Mouse (Mus musculus): ENCODE data around the gene Aifm2. TPM values are rescaled to one million over a fixed set of nuclear protein-coding genes. Genes with fewer than 3 reads are reported as not detected.

The Aifm2 gene
- total RNA-seq, 1 experiment from 2014 or later: 356 TPM

- DNase-seq: no peak
Observed at GRCm38 (mm10) chr10:61715996-61716864, 1.2 kb downstream of the Aifm2 start.

GRCm38 (mm10) chr10:61717406-61718296 is 2.6 kb downstream of the Aifm2 start:
- no peak for DNase-seq

GRCm38 (mm10) chr10:61720331-61720730 is 5.3 kb downstream of the Aifm2 start:
- peak; percentile 55 for DNase-seq

GRCm38 (mm10) chr10:61722215-61722614 is 7.2 kb downstream of the Aifm2 start:
- DNase-seq: peak; percentile 6

GRCm38 (mm10) chr10:61723271-61723670 is 8.2 kb downstream of the Aifm2 start:
- DNase-seq: peak; percentile 5

- no peak for DNase-seq
Observed at GRCm38 (mm10) chr10:61729181-61729580, 14.1 kb downstream of the Aifm2 start.

- no peak for DNase-seq
Observed at GRCm38 (mm10) chr10:61730171-61730570, 15.1 kb downstream of the Aifm2 start.

- DNase-seq: no peak
Observed at GRCm38 (mm10) chr10:61734377-61734776, 19.3 kb downstream of the Aifm2 start.

GRCm38 (mm10) chr10:61736671-61737078 is 21.6 kb downstream of the Aifm2 start:
- no peak for DNase-seq

GRCm38 (mm10) chr10:61737537-61737936 is 22.5 kb downstream of the Aifm2 start:
- no peak for DNase-seq

GRCm38 (mm10) chr10:61738126-61738525 is 23.1 kb downstream of the Aifm2 start:
- no peak for DNase-seq

- peak; percentile 39 for DNase-seq
Observed at GRCm38 (mm10) chr10:61741306-61741705, 26.2 kb downstream of the Aifm2 start.

- no peak for DNase-seq
Observed at GRCm38 (mm10) chr10:61741873-61742272, 26.8 kb downstream of the Aifm2 start.

- no peak for DNase-seq
Observed at GRCm38 (mm10) chr10:61742336-61742735, 27.3 kb downstream of the Aifm2 start.

GRCm38 (mm10) chr10:61745133-61745532 is 30.1 kb downstream of the Aifm2 start:
- DNase-seq: no peak

GRCm38 (mm10) chr10:61747302-61747701 is 32.2 kb downstream of the Aifm2 start:
- DNase-seq: no peak

GRCm38 (mm10) chr10:61750014-61750413 is 35.0 kb downstream of the Aifm2 start:
- no peak for DNase-seq

- peak; percentile 50 for DNase-seq
Observed at GRCm38 (mm10) chr10:61751534-61752219, 36.6 kb downstream of the Aifm2 start.

- DNase-seq: no peak
Observed at GRCm38 (mm10) chr10:61753071-61753470, 38.0 kb downstream of the Aifm2 start.

- no peak for DNase-seq
Observed at GRCm38 (mm10) chr10:61757022-61757421, 42.0 kb downstream of the Aifm2 start.

- no peak for DNase-seq
Observed at GRCm38 (mm10) chr10:61758904-61759303, 43.8 kb downstream of the Aifm2 start.

- peak; percentile 34 for DNase-seq
Observed at GRCm38 (mm10) chr10:61759869-61760268, 44.8 kb downstream of the Aifm2 start.

Measured in adrenal gland, postnatal 25 days (tissue).